Mouse (Mus musculus) left cerebral cortex, postnatal 4 days (tissue): ENCODE measurements around the gene Ostf1. TPM values are rescaled to one million over a fixed set of nuclear protein-coding genes. Genes with fewer than 3 reads are reported as not detected.

ENCODE experiments used
- DNase-seq: peaks from one replicate; pipeline ENCODE4 v3.0.0-alpha.2; 2022
- intact Hi-C: fragments of 180-260 bp; cut with DNase I; formaldehyde crosslinking; loops from one replicate; pipeline ENCODE4 v1.15.1; 2025
- total RNA-seq, 2 experiments: library from RNA; stranded (reverse); gene quantifications; 2 replicates each; pipeline ENCODE4 v1.2.3; 2021

Gene Ostf1
- total RNA-seq, 2 experiments from 2014 or later = 19.3 to 21.1 TPM

GRCm38 (mm10) chr19:18573907-18574306 lies 57.7 kb downstream of the Ostf1 start:
- DNase-seq = no peak
- intact Hi-C loops = no loop called here

- intact Hi-C loops = no loop called here
- DNase-seq = no peak
These were observed 58.2 kb downstream of the Ostf1 start for GRCm38 (mm10) chr19:18573443-18573842.

GRCm38 (mm10) chr19:18569496-18569895 lies 62.1 kb downstream of the Ostf1 start:
- DNase-seq = no peak
- intact Hi-C loops = no loop called here

- intact Hi-C loops = no loop called here
- no peak for DNase-seq
These were observed 62.7 kb downstream of the Ostf1 start for GRCm38 (mm10) chr19:18568828-18569430.

DNA sequence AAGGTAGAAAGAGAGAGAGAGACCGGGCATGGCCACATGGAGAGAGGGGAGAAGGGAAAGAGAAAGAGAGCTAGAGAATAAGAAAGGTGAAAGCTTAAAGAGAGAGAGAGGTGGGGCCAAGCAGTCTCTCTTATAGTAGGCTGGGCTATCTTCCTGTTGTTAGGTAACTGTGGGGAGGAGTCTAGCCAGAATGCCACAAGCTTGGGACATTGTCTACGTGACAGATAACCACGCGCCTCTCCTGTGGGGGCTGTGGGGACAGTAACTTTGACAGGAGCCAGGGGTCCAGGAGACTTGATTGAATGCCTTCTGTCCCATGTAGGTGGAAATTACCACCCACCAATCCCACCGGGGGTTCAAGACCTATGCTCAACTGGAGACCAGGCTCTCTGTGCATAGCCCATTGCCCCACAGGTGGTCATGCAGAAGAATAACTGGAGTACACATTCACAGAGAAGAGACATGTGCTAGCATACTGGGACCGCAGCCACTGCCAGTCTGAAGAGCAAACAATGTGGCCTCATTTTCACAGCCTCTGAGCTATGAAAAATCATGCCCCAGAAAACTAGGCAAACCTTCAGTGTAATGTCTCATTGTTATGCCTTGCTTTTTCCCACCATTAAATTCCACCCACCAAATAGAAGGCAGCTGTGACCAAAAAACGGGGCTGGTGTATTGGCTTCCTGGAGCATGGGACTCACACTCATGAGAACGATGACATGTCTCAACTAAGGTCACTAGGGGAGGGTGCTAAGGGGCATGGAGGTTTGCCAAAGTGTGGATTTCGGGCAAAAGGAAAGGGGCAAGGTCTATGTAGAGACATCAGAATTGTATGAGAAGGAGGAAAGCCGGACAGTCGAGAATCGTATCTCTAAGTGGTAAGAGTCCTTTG lies 63.4 kb downstream of the Ostf1 start:
- intact Hi-C loops = no loop called here
- DNase-seq = no peak

- intact Hi-C loops = no loop called here
- no peak for DNase-seq
These were observed 64.1 kb downstream of the Ostf1 start for GRCm38 (mm10) chr19:18567501-18567900.

- intact Hi-C loops = no loop called here
- DNase-seq = no peak
These were observed 73.9 kb downstream of the Ostf1 start for GRCm38 (mm10) chr19:18557708-18558107.

DNA sequence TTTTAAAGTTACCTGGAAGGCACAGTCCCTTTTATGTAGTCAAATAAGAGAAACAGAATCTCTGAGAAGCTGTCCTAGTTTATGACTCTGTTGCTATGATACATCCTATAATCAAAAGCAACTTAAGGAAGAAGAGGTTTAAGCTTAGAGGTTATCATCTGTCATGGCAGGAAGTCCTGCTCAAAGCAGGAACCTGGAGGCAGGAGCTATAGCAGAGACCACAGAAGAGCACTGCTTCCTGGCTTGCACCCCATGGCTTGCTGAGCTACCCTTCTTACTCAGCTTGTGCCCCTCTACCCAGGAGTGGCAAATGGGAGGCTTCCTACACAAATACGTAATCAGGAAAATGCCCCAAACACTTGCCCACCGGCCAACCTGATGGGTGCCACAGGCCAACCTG lies 76.0 kb downstream of the Ostf1 start:
- DNase-seq = no peak
- intact Hi-C loops = no loop called here

- DNase-seq = peak; percentile 69
- intact Hi-C loops = loop anchor here (2.0 to 5.0 kb wide), 2 partner anchors 691 to 1082 kb away; no protein-coding TSS in a partner anchor
These were observed 83.0 kb downstream of the Ostf1 start for GRCm38 (mm10) chr19:18548668-18549067.

Other genes starting within 250 kb of the Ostf1 start
- gene Nmrk1, start 127 bp upstream of the Ostf1 start, total RNA-seq = 1 to 10 TPM; 3.2 to 5.1 TPM
- gene Carnmt1, start 38.9 kb upstream of the Ostf1 start, total RNA-seq = 10 to 100 TPM; 10.4 to 13.0 TPM
- 10 to 100 TPM; 23.6 to 25.9 TPM for gene D030056L22Rik, start 81.4 kb upstream of the Ostf1 start, total RNA-seq
- gene Trpm6, start 118.2 kb upstream of the Ostf1 start, total RNA-seq = 1 to 10 TPM in 1 of 2 experiments, under 1 TPM in 1; 0.90 to 1.0 TPM